Mouse (Mus musculus): ENCODE data around the gene Tomt. TPM values are rescaled to one million over a fixed set of nuclear protein-coding genes. Genes with fewer than 3 reads are reported as not detected.
A peak's percentile ranks its signal among the peaks of the same experiment; 100 is the strongest.

Tomt gene
- polyA plus RNA-seq, 1 experiment from 2014 or later = 0.20 TPM

- no peak overlapping the region for H3K4me3 ChIP-seq (ENCODE audit: low read depth, low read length)
- no peak for TF ChIP-seq CTCF (IDR thresholded peaks at IDR 0.05; ENCODE audit: low read depth)
- H3K27me3 ChIP-seq (replicated peaks; ENCODE audit: control insufficient read depth, insufficient read depth, low read length) = no peaks in the 10 kb centered on the region
- no peak overlapping the region for H3K27ac ChIP-seq (ENCODE audit: low read depth, low read length)
- no peaks in the 10 kb centered on the region for H3K36me3 ChIP-seq (ENCODE audit: control insufficient read depth, insufficient read depth)
- H3K4me1 ChIP-seq (replicated peaks; ENCODE audit: control insufficient read depth, insufficient read depth, low read length) = no peaks in the 10 kb centered on the region
- no peaks in the 10 kb centered on the region for H3K9me3 ChIP-seq (ENCODE audit: control insufficient read depth)
- no peak overlapping the region for H3K4me2 ChIP-seq (replicated peaks; ENCODE audit: low read depth)
- ATAC-seq = no peak
- 73% methylated on average over 4 of the region's 4 CpGs for WGBS
- no peak overlapping the region for H3K9ac ChIP-seq (ENCODE audit: low read depth, low read length)
Observed at GRCm38 (mm10) chr7:101880855-101881254, 25.3 kb downstream of the Tomt start.

DNA sequence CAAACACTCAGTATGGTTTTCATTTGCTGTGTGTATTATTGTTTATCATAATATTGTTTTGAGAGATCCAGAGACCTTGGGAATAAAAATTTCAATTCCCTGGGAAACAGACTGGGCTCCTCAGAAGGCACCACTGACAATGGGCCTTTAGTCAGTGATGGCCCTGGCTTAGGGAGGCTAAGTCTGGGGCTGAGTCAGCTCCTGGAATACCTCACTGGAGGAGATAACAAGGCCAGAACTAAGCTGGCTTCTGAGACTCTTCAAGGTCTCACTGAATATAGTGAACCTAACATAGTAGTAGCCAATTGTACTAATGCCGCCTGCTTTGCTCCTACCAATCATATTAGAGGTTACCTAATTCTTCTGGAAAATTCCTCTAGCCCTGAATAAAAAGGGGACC is 30.2 kb downstream of the Tomt start:
- no peak overlapping the region for H3K4me3 ChIP-seq (ENCODE audit: low read depth, low read length)
- no peak for TF ChIP-seq CTCF (IDR thresholded peaks at IDR 0.05; ENCODE audit: low read depth)
- no peaks in the 10 kb centered on the region for H3K27me3 ChIP-seq (replicated peaks; ENCODE audit: control insufficient read depth, insufficient read depth, low read length)
- H3K9ac ChIP-seq (ENCODE audit: low read depth, low read length) = no peak overlapping the region
- H3K27ac ChIP-seq (ENCODE audit: low read depth, low read length) = no peak overlapping the region
- H3K9me3 ChIP-seq (ENCODE audit: control insufficient read depth) = no peaks in the 10 kb centered on the region
- no peaks in the 10 kb centered on the region for H3K36me3 ChIP-seq (ENCODE audit: control insufficient read depth, insufficient read depth)
- no peak for ATAC-seq
- H3K4me1 ChIP-seq (replicated peaks; ENCODE audit: control insufficient read depth, insufficient read depth, low read length) = no peaks in the 10 kb centered on the region
- WGBS = 84% methylated on average over 1 of the region's 1 CpGs
- H3K4me2 ChIP-seq (replicated peaks; ENCODE audit: low read depth) = no peak overlapping the region

DNA sequence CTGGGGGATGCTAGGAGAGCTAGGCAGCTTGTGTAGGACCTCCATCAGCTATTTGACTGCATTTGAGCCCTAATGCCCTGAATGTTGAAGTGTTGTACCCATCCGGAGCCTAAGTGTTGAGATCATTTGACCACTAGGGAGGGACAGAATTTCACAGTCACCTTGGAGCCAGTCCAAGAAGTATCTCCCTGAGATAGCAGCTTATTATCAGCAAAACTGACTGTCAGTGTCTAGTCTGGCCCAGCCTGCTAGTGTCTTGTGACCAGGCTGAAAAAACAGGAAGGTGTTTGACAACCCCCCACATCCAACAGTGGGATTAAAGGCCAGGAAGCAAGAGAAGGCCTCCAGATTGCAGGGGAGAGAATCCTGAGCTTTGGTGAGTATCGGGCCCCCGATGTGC is 34.9 kb downstream of the Tomt start:
- H3K9me3 ChIP-seq (ENCODE audit: control insufficient read depth) = no peaks in the 10 kb centered on the region
- H3K4me2 ChIP-seq (replicated peaks; ENCODE audit: low read depth) = peak overlapping the region; percentile 64
- TF ChIP-seq CTCF (IDR thresholded peaks at IDR 0.05; ENCODE audit: low read depth) = peak; percentile 34; the same call in 1 of the 2 replicates
- H3K27me3 ChIP-seq (replicated peaks; ENCODE audit: control insufficient read depth, insufficient read depth, low read length) = no peaks in the 10 kb centered on the region
- H3K4me3 ChIP-seq (ENCODE audit: low read depth, low read length) = no peak overlapping the region
- ATAC-seq = peak; percentile 11; the same call in 1 of the 2 replicates
- H3K4me1 ChIP-seq (replicated peaks; ENCODE audit: control insufficient read depth, insufficient read depth, low read length) = no peaks in the 10 kb centered on the region
- no peak overlapping the region for H3K9ac ChIP-seq (ENCODE audit: low read depth, low read length)
- peak overlapping the region; percentile 63 for H3K27ac ChIP-seq (ENCODE audit: low read depth, low read length)
- 43% methylated on average over 3 of the region's 3 CpGs for WGBS
- no peaks in the 10 kb centered on the region for H3K36me3 ChIP-seq (ENCODE audit: control insufficient read depth, insufficient read depth)

DNA sequence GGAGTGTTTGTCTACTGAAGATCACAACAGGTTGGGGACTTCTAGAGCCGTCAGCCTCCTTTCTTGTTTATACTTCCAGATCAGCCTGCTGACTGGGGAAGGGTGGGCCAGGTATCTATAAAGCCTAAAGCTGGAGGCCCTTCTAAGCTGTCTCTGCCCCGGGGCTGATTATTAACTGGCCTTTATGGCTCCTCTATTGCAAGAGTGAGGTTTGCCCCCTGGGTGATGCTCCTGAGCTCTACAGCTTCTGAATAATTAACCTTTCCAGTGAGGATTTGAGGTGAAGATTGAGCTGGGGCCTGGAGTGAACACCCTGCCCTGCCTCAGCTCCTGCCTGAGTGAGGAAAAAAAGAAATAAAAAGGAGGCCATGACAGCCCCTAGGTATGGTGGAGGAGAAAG is 35.5 kb downstream of the Tomt start, which contains the start of gene Folr1:
Gene Folr1, minus strand, starts transcription at position 160 of the 400 bp plus-strand sequence.
- peak; percentile 83 for ATAC-seq
- H3K27ac ChIP-seq (ENCODE audit: low read depth, low read length) = peak within 1 kb of the TSS; percentile 63
- WGBS = 25% methylated on average over 2 of the region's 2 CpGs
- no peaks in the 10 kb centered on the region for H3K4me1 ChIP-seq (replicated peaks; ENCODE audit: control insufficient read depth, insufficient read depth, low read length)
- H3K9me3 ChIP-seq (ENCODE audit: control insufficient read depth) = no peaks in the 10 kb centered on the region
- peak within 1 kb of the TSS; percentile 37; the same call in 1 of the 2 replicates for H3K9ac ChIP-seq (ENCODE audit: low read depth, low read length)
- H3K4me3 ChIP-seq (ENCODE audit: low read depth, low read length) = peak within 1 kb of the TSS; percentile 42
- H3K36me3 ChIP-seq (ENCODE audit: control insufficient read depth, insufficient read depth) = no peaks in the 10 kb centered on the region
- peak within 1 kb of the TSS; percentile 64 for H3K4me2 ChIP-seq (replicated peaks; ENCODE audit: low read depth)
- TF ChIP-seq CTCF (IDR thresholded peaks at IDR 0.05; ENCODE audit: low read depth) = peak; percentile 43
- no peaks in the 10 kb centered on the region for H3K27me3 ChIP-seq (replicated peaks; ENCODE audit: control insufficient read depth, insufficient read depth, low read length)

GRCm38 (mm10) chr7:101869163-101869500 is 37.0 kb downstream of the Tomt start:
- peak overlapping the region; percentile 42 for H3K4me3 ChIP-seq (ENCODE audit: low read depth, low read length)
- H3K9ac ChIP-seq (ENCODE audit: low read depth, low read length) = no peak overlapping the region
- H3K4me1 ChIP-seq (replicated peaks; ENCODE audit: control insufficient read depth, insufficient read depth, low read length) = no peaks in the 10 kb centered on the region
- peak overlapping the region; percentile 64 for H3K4me2 ChIP-seq (replicated peaks; ENCODE audit: low read depth)
- H3K9me3 ChIP-seq (ENCODE audit: control insufficient read depth) = no peaks in the 10 kb centered on the region
- no peaks in the 10 kb centered on the region for H3K36me3 ChIP-seq (ENCODE audit: control insufficient read depth, insufficient read depth)
- TF ChIP-seq CTCF (IDR thresholded peaks at IDR 0.05; ENCODE audit: low read depth) = no peak
- no peak overlapping the region for H3K27ac ChIP-seq (ENCODE audit: low read depth, low read length)
- 37% methylated on average over 7 of the region's 7 CpGs for WGBS
- H3K27me3 ChIP-seq (replicated peaks; ENCODE audit: control insufficient read depth, insufficient read depth, low read length) = no peaks in the 10 kb centered on the region
- ATAC-seq = no peak

- ATAC-seq = no peak
- no peak for TF ChIP-seq CTCF (IDR thresholded peaks at IDR 0.05; ENCODE audit: low read depth)
- H3K9ac ChIP-seq (ENCODE audit: low read depth, low read length) = no peak overlapping the region
- H3K4me1 ChIP-seq (replicated peaks; ENCODE audit: control insufficient read depth, insufficient read depth, low read length) = no peaks in the 10 kb centered on the region
- WGBS = 62% methylated on average over 13 of the region's 13 CpGs
- H3K36me3 ChIP-seq (ENCODE audit: control insufficient read depth, insufficient read depth) = peaks cover 4% of the 10 kb centered on the region; the same call in 1 of the 2 replicates
- no peak overlapping the region; the same call in 1 of the 2 replicates for H3K27ac ChIP-seq (ENCODE audit: low read depth, low read length)
- no peaks in the 10 kb centered on the region for H3K9me3 ChIP-seq (ENCODE audit: control insufficient read depth)
- H3K4me3 ChIP-seq (ENCODE audit: low read depth, low read length) = peak overlapping the region; percentile 42; the same call in 1 of the 2 replicates
- H3K4me2 ChIP-seq (replicated peaks; ENCODE audit: low read depth) = peak overlapping the region; percentile 64
- H3K27me3 ChIP-seq (replicated peaks; ENCODE audit: control insufficient read depth, insufficient read depth, low read length) = no peaks in the 10 kb centered on the region
Observed at GRCm38 (mm10) chr7:101868241-101869162, 37.7 kb downstream of the Tomt start.

Measured in intestine, postnatal 0 days (tissue).